Mouse (Mus musculus): ENCODE results near the gene Jph4. TPM values are rescaled to one million over a fixed set of nuclear protein-coding genes. Genes with fewer than 3 reads are reported as not detected.

Jph4 gene
- polyA plus RNA-seq, 1 experiment from 2014 or later = 0.78 TPM

GRCm38 (mm10) chr14:55079214-55079970, 37.3 kb downstream of the Jph4 start:
- Histone ChIP-seq H3K4me2 (peak overlapping the region; percentile 57), H3K9ac (replicated peaks) (peak overlapping the region; percentile 31; the same call in 1 of the 2 replicates), H3K36me3 (peaks cover 3% of the 10 kb centered on the region; the same call in 1 of the 2 replicates), H3K27me3 (peaks cover 19% of the 10 kb centered on the region), H3K9me3 (no peaks in the 10 kb centered on the region), H3K4me1 (replicated peaks) (peaks cover 22% of the 10 kb centered on the region), H3K27ac (no peak overlapping the region), H3K4me3 (replicated peaks) (peak overlapping the region; percentile 27)
- WGBS = 14% methylated on average over 8 of the region's 8 CpGs
- peak; percentile 67; the same call in 1 of the 2 replicates for ATAC-seq (ENCODE audit: insufficient number of reproducible peaks, insufficient read depth, low FRiP score, low TSS enrichment, low read depth)

- H3K27me3 ChIP-seq = peaks cover 22% of the 10 kb centered on the region
- peak overlapping the region; percentile 67 for H3K27ac ChIP-seq
- H3K9me3 ChIP-seq = no peaks in the 10 kb centered on the region
- peak overlapping the region; percentile 27 for H3K4me3 ChIP-seq (replicated peaks)
- H3K36me3 ChIP-seq = peaks cover 12% of the 10 kb centered on the region
- peak overlapping the region; percentile 57 for H3K4me2 ChIP-seq
- peaks cover 22% of the 10 kb centered on the region for H3K4me1 ChIP-seq (replicated peaks)
- peak; percentile 39; the same call in 1 of the 2 replicates for ATAC-seq (ENCODE audit: insufficient number of reproducible peaks, insufficient read depth, low FRiP score, low TSS enrichment, low read depth)
- under 1% methylated on average over 23 of the region's 23 CpGs for WGBS
- H3K9ac ChIP-seq (replicated peaks) = peak overlapping the region; percentile 31; the same call in 1 of the 2 replicates
Measured at GRCm38 (mm10) chr14:55078366-55078989, 38.3 kb downstream of the Jph4 start.

DNA sequence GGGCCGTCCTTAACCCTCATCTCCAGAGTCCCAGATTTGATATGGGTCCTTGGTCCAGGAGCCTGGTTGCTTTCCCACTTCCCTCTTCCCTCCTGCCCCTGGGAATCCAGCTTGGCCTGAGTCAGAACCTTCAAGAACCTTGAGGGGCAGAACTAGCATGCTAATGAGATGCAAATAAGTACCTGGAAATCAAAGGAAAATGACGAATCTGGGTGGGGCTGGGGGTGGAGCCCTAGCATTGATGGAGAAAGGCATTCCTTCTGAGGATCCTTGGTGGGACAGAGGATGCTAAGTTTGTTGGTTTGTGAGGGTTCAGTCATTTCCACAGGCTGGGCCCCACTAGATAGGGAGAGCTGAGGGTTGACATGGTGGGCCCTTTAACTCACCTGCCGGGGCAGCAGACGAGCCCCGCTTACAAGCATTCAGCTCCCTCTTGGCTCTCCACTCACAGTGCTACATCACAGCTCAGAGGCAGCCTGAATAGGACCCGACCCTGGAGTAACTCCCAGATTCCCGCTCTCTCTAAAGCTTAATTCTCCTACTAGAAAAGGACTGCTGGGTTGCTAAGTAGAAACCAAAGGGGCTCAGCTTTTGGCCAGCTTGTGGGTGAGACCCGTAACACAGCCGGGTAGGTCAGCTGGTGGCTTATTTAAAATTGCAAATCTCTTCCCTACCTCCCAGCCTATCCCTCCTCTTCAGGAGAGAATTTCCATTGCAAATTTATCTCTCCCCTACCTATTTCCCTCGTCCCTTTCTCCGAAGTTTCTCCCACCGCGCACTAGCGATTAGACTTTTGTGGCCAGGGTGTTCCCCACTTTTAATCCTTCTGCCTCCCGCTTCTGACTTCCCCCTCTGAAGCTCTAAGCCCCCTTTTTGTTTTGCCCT, 39.0 kb downstream of the Jph4 start:
- ATAC-seq (ENCODE audit: insufficient number of reproducible peaks, insufficient read depth, low FRiP score, low TSS enrichment, low read depth) = no peak
- H3K4me3 ChIP-seq (replicated peaks) = peak overlapping the region; percentile 27; the same call in 1 of the 2 replicates
- H3K27me3 ChIP-seq = peaks cover 29% of the 10 kb centered on the region
- no peaks in the 10 kb centered on the region for H3K9me3 ChIP-seq
- H3K36me3 ChIP-seq = peaks cover 20% of the 10 kb centered on the region
- no peak overlapping the region for H3K27ac ChIP-seq
- 16% methylated on average over 15 of the region's 15 CpGs for WGBS
- 0 out of 2 replicates have a peak overlapping the region, but pooled peaks have one; percentile 13 for H3K9ac ChIP-seq (replicated peaks)
- H3K4me2 ChIP-seq = peak overlapping the region; percentile 57
- peaks cover 24% of the 10 kb centered on the region for H3K4me1 ChIP-seq (replicated peaks)

DNA sequence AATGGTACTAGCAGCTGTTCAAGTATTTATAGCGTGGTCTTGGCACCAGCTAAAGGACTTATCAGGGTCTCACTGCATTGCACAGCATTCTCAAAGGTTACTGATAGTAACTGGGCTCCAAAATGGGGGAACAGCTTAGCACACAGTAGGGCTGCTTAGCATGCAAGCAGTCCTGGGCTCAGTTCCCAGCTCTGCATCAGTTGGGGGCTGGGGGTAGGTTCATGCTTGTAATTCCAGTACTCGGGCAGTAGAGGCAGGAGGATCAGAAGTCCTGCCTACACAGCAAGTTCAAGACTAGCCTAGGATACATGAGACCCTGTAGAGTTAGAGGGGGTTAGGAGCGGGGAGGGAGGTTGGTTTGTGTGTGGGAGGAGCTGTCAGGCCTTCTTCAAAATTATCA, 39.8 kb downstream of the Jph4 start:
- peaks cover 23% of the 10 kb centered on the region for H3K36me3 ChIP-seq
- H3K9me3 ChIP-seq = no peaks in the 10 kb centered on the region
- WGBS = 71% methylated on average over 3 of the region's 3 CpGs
- H3K4me2 ChIP-seq = no peak overlapping the region
- ATAC-seq (ENCODE audit: insufficient number of reproducible peaks, insufficient read depth, low FRiP score, low TSS enrichment, low read depth) = no peak
- H3K4me3 ChIP-seq (replicated peaks) = no peak overlapping the region
- H3K9ac ChIP-seq (replicated peaks) = no peak overlapping the region
- H3K27me3 ChIP-seq = peaks cover 37% of the 10 kb centered on the region
- H3K27ac ChIP-seq = no peak overlapping the region
- H3K4me1 ChIP-seq (replicated peaks) = peaks cover 32% of the 10 kb centered on the region

DNA sequence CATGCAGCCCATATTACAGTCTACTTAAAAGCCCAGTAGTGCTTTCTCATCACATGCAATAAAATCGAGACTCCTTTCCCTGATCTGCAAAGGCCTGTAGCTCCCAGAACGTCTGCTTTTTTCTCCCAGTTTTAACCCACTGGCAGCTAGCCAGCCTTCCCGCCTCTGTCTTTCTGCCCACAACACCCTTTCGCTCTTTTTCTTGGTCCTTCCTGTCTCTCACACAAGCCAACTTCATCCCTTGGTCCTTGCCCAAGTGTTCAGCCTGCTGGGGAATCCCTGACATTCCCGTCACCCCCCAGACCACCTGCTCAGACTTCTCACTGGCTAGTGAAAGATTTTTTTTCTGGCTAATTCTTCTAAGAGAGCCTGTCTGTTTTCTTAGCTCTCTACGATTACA, 40.5 kb downstream of the Jph4 start:
- Histone ChIP-seq H3K4me1 (replicated peaks) (peaks cover 39% of the 10 kb centered on the region), H3K27ac (0 out of 2 replicates have a peak overlapping the region, but pooled peaks have one; percentile 5), H3K36me3 (peaks cover 23% of the 10 kb centered on the region), H3K4me2 (no peak overlapping the region), H3K4me3 (replicated peaks) (no peak overlapping the region), H3K9ac (replicated peaks) (no peak overlapping the region), H3K9me3 (no peaks in the 10 kb centered on the region), H3K27me3 (peaks cover 42% of the 10 kb centered on the region)
- WGBS = 51% methylated on average over 6 of the region's 6 CpGs
- no peak for ATAC-seq (ENCODE audit: insufficient number of reproducible peaks, insufficient read depth, low FRiP score, low TSS enrichment, low read depth)

GRCm38 (mm10) chr14:55074416-55074815, 42.3 kb downstream of the Jph4 start:
- Histone ChIP-seq H3K27me3 (peaks cover 44% of the 10 kb centered on the region), H3K36me3 (peaks cover 25% of the 10 kb centered on the region), H3K4me3 (replicated peaks) (no peak overlapping the region), H3K4me1 (replicated peaks) (peaks cover 37% of the 10 kb centered on the region), H3K4me2 (no peak overlapping the region), H3K27ac (no peak overlapping the region), H3K9ac (replicated peaks) (no peak overlapping the region), H3K9me3 (no peaks in the 10 kb centered on the region)
- WGBS = 89% methylated on average over 12 of the region's 12 CpGs
- ATAC-seq (ENCODE audit: insufficient number of reproducible peaks, insufficient read depth, low FRiP score, low TSS enrichment, low read depth) = no peak

- Histone ChIP-seq H3K27me3 (peaks cover 27% of the 10 kb centered on the region), H3K4me3 (replicated peaks) (peak overlapping the region; percentile 16)
- no peak for ATAC-seq (ENCODE audit: insufficient number of reproducible peaks, insufficient read depth, low FRiP score, low TSS enrichment, low read depth)
Measured at GRCm38 (mm10) chr14:55071756-55072155, 45.0 kb downstream of the Jph4 start.

DNA sequence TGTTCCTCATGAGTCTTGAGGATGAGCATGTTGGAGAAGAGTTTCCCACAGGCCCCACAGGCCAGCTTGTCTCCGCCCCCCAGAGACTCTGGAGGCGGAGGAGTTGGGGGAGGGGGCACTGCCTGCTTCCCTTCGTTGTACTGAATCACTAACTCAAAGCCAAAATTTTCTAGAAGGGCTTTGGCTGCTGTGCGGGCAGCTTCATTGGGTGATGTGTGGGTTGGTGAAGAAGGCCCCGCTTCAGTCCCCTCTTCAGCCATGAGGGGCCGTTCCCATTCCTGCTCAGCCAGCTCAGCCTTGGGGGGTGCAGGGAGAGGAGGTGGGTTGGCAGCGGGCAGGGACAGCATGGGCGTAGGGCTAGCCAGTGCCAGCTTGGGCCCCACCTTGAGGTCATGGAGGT, 50.7 kb downstream of the Jph4 start:
- ATAC-seq (ENCODE audit: insufficient number of reproducible peaks, insufficient read depth, low FRiP score, low TSS enrichment, low read depth) = no peak
- Histone ChIP-seq H3K4me3 (replicated peaks) (no peak overlapping the region), H3K4me1 (replicated peaks) (peaks cover 18% of the 10 kb centered on the region), H3K4me2 (no peak overlapping the region), H3K27ac (no peak overlapping the region), H3K27me3 (peaks cover 5% of the 10 kb centered on the region; the same call in 1 of the 2 replicates), H3K36me3 (peaks cover 44% of the 10 kb centered on the region), H3K9ac (replicated peaks) (no peak overlapping the region), H3K9me3 (no peaks in the 10 kb centered on the region)
- 90% methylated on average over 8 of the region's 8 CpGs for WGBS

More at GRCm38 (mm10) chr14:55071756-55072155, 45.0 kb downstream of the Jph4 start:
- Histone ChIP-seq H3K27ac (0 out of 2 replicates have a peak overlapping the region, but pooled peaks have one; percentile 3), H3K36me3 (peaks cover 46% of the 10 kb centered on the region), H3K4me2 (peak overlapping the region; percentile 42), H3K9me3 (no peaks in the 10 kb centered on the region), H3K9ac (replicated peaks) (peak overlapping the region; percentile 8; the same call in 1 of the 2 replicates), H3K4me1 (replicated peaks) (peaks cover 19% of the 10 kb centered on the region)
- 8% methylated on average over 19 of the region's 19 CpGs for WGBS

GRCm38 (mm10) chr14:55065391-55065790, 51.3 kb downstream of the Jph4 start:
- ATAC-seq (ENCODE audit: insufficient number of reproducible peaks, insufficient read depth, low FRiP score, low TSS enrichment, low read depth) = no peak
- 82% methylated on average over 13 of the region's 13 CpGs for WGBS
- Histone ChIP-seq H3K27me3 (0 out of 2 replicates have a peak, but pooled peaks cover 5% of the 10 kb centered on the region), H3K9ac (replicated peaks) (no peak overlapping the region), H3K4me1 (replicated peaks) (peaks cover 21% of the 10 kb centered on the region), H3K27ac (no peak overlapping the region), H3K4me3 (replicated peaks) (no peak overlapping the region), H3K9me3 (no peaks in the 10 kb centered on the region), H3K36me3 (peaks cover 44% of the 10 kb centered on the region), H3K4me2 (no peak overlapping the region)

DNA sequence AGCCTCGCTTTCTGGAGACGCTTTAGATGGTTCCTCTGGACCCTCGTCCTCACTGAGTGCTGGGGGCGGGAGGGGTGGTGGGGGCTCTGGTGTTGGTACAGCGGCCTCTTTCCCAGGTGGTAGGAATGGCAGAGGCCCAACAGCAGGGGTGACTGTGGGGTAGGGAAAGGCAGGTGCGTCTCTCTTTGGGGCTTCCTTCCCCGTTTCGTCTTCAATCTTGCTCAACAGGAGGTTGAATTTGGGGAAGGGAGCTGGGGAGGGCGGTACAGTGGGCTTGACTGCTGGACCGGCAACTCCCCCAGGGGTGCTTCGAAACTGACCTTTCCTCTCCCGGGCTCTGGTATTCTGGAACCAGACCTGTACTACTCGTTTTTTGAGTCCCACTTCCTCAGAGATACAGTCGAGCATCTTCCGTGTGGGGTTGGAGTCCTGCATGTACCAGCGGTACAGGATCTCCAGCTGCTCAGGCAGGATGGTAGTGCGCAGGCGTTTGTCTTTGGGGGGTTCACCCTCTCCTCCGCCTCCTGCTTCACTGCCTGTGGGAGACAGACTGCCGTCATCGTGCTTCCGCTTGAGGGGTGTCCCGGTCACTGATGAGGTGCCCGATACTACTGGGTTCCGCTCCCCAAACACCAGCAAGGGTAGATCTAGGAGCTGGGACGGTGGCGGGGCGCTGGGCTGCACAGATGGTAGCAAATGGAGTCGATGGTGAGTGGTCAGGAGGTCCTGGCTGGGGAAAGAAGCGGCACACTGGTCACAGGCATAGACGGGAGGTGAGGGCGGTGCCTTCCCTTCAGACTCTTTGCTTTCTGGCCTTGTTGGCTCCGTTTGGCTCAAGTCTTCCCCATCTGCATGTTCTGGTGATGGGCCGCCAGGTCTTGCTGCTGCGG, 52.0 kb downstream of the Jph4 start:
- H3K4me1 ChIP-seq (replicated peaks) = peaks cover 21% of the 10 kb centered on the region
- H3K4me2 ChIP-seq = no peak overlapping the region
- H3K4me3 ChIP-seq (replicated peaks) = no peak overlapping the region
- H3K9me3 ChIP-seq = no peaks in the 10 kb centered on the region
- ATAC-seq (ENCODE audit: insufficient number of reproducible peaks, insufficient read depth, low FRiP score, low TSS enrichment, low read depth) = no peak
- no peak overlapping the region for H3K27ac ChIP-seq
- H3K27me3 ChIP-seq = 0 out of 2 replicates have a peak, but pooled peaks cover 5% of the 10 kb centered on the region
- H3K36me3 ChIP-seq = peaks cover 44% of the 10 kb centered on the region
- no peak overlapping the region for H3K9ac ChIP-seq (replicated peaks)
- WGBS = 69% methylated on average over 35 of the region's 35 CpGs
